Mouse (Mus musculus) CH12.LX (cell line): Measurements from ENCODE around the gene Col4a2. TPM values are rescaled to one million over a fixed set of nuclear protein-coding genes. Genes with fewer than 3 reads are reported as not detected.

Source experiments
- DNase-seq: peaks from one replicate; pipeline ENCODE4 v3.0.0-alpha.2; 2013; ENCODE audit errors: extremely low read depth
- H3K27ac ChIP-seq: 2 replicates; pipeline ENCODE4 v1.5.1; 2012; ENCODE audit warnings: low read depth, mild to moderate bottlenecking, control low read depth, moderate library complexity; ENCODE audit not compliant: insufficient read depth
- H3K27me3 ChIP-seq: replicated peaks from 2 replicates; pipeline ENCODE3; 2012; ENCODE audit warnings: inconsistent platforms
- H3K36me3 ChIP-seq, 2 experiments: replicated peaks in 1 of 2; 2 replicates each; pipeline versions ENCODE3 to v1.6.1; 2012; ENCODE audit warnings: inconsistent platforms in 1 of 2, low read length in 1 of 2, mild to moderate bottlenecking in 1 of 2, mixed read lengths in 1 of 2, moderate library complexity in 1 of 2; ENCODE audit not compliant: control insufficient read depth in 1 of 2, insufficient read depth in 1 of 2
- H3K4me1 ChIP-seq, 2 experiments: 2 replicates each; pipeline ENCODE4 v1.6.1; 2012; ENCODE audit warnings: inconsistent platforms in 1 of 2, moderate library complexity in 1 of 2; ENCODE audit not compliant: insufficient read depth in 2 of 2, control insufficient read depth in 1 of 2
- H3K4me2 ChIP-seq: 2 replicates; pipeline ENCODE4 v1.6.1; 2012; ENCODE audit warnings: low read depth, mild to moderate bottlenecking, control low read depth; ENCODE audit not compliant: poor library complexity, insufficient read depth, severe bottlenecking
- H3K4me3 ChIP-seq, 3 experiments: fragments of 150-350 bp in 1 of 3; sonication (generic) in 1 of 3; replicated peaks in 1 of 3; 2 replicates each; pipeline versions ENCODE3 to v1.5.1; 2011 to 2012; ENCODE audit warnings: low read depth in 2 of 3, low read length in 2 of 3, mild to moderate bottlenecking in 2 of 3, moderate library complexity in 2 of 3, control low read depth in 1 of 3, improper control_type of control experiment in 1 of 3, inconsistent platforms in 1 of 3, mixed read lengths in 1 of 3; ENCODE audit not compliant: poor library complexity in 1 of 3
- H3K79me2 ChIP-seq: replicated peaks from 2 replicates; pipeline ENCODE4 v1.6.1; 2012; ENCODE audit warnings: mild to moderate bottlenecking, moderate library complexity; ENCODE audit not compliant: control insufficient read depth, poor library complexity, insufficient read depth, severe bottlenecking; ENCODE audit errors: extremely low read depth
- H3K9ac ChIP-seq: 2 replicates; pipeline ENCODE4 v1.6.1; 2012; ENCODE audit warnings: low read depth, mild to moderate bottlenecking, control low read depth, moderate library complexity; ENCODE audit not compliant: insufficient read depth
- H3K9me3 ChIP-seq: replicated peaks from 2 replicates; pipeline ENCODE3; 2012; ENCODE audit warnings: low read length, inconsistent platforms, mixed read lengths
- BHLHE40 ChIP-seq: IDR thresholded peaks from 2 replicates; pipeline ENCODE4 v1.6.1; 2011; ENCODE audit warnings: mild to moderate bottlenecking, low read depth, low read length, improper control_type of control experiment
- CHD2 ChIP-seq: IDR thresholded peaks from 2 replicates; pipeline ENCODE4 v1.6.1; 2011; ENCODE audit warnings: low read length, improper control_type of control experiment
- CTCF ChIP-seq, 2 experiments: IDR thresholded peaks in 1 of 2; conservative IDR thresholded peaks in 1 of 2; 2 replicates each; pipeline ENCODE4 v1.5.1; 2011 to 2012; ENCODE audit warnings: low read depth in 2 of 2, low read length in 2 of 2, improper control_type of control experiment in 1 of 2, inconsistent platforms in 1 of 2, mild to moderate bottlenecking in 1 of 2, moderate library complexity in 1 of 2
- ELF1 ChIP-seq: IDR thresholded peaks from 2 replicates; pipeline ENCODE4 v1.6.1; 2014; ENCODE audit warnings: low read depth, mild to moderate bottlenecking, inconsistent platforms, low read length, improper control_type of control experiment
- EP300 ChIP-seq: IDR thresholded peaks from 2 replicates; pipeline ENCODE4 v1.6.1; 2011; ENCODE audit warnings: low read length, improper control_type of control experiment
- ETS1 ChIP-seq: conservative IDR thresholded peaks from 2 replicates; pipeline ENCODE4 v1.6.1; 2012; ENCODE audit warnings: low read depth, mild to moderate bottlenecking, inconsistent platforms, low read length, improper control_type of control experiment, moderate library complexity
- JUND ChIP-seq: conservative IDR thresholded peaks from 2 replicates; pipeline ENCODE4 v1.6.1; 2011; ENCODE audit warnings: low read depth, low read length, improper control_type of control experiment
- MAX ChIP-seq: IDR thresholded peaks from 2 replicates; pipeline ENCODE4 v1.6.1; 2011; ENCODE audit warnings: low read length, improper control_type of control experiment
- MEF2A ChIP-seq: IDR thresholded peaks from 2 replicates; pipeline ENCODE4 v1.6.1; 2014; ENCODE audit warnings: low read depth, mild to moderate bottlenecking, inconsistent platforms, low read length, improper control_type of control experiment, borderline replicate concordance
- MXI1 ChIP-seq: IDR thresholded peaks from 2 replicates; pipeline ENCODE4 v1.6.1; 2011; ENCODE audit warnings: mild to moderate bottlenecking, low read depth, low read length, improper control_type of control experiment
- NELFE ChIP-seq: IDR thresholded peaks from 2 replicates; pipeline ENCODE4 v1.6.1; 2011; ENCODE audit warnings: low read depth, low read length, improper control_type of control experiment
- POLR2AphosphoS2 ChIP-seq: IDR thresholded peaks from 2 replicates; pipeline ENCODE4 v1.6.1; 2011; ENCODE audit warnings: low read depth, low read length, improper control_type of control experiment
- RAD21 ChIP-seq: IDR thresholded peaks from 2 replicates; pipeline ENCODE4 v1.6.1; 2011; ENCODE audit warnings: low read depth, mild to moderate bottlenecking, low read length, improper control_type of control experiment, moderate library complexity
- RCOR1 ChIP-seq: conservative IDR thresholded peaks from 2 replicates; pipeline ENCODE4 v1.6.1; 2012; ENCODE audit warnings: low read depth, mild to moderate bottlenecking, inconsistent platforms, low read length, improper control_type of control experiment
- SIN3A ChIP-seq: IDR thresholded peaks from 2 replicates; pipeline ENCODE4 v1.6.1; 2012; ENCODE audit warnings: low read length, improper control_type of control experiment, inconsistent platforms
- SMC3 ChIP-seq: IDR thresholded peaks from 2 replicates; pipeline ENCODE4 v1.6.1; 2011; ENCODE audit warnings: low read depth, low read length, improper control_type of control experiment
- TBP ChIP-seq: conservative IDR thresholded peaks from 2 replicates; pipeline ENCODE4 v1.6.1; 2011; ENCODE audit warnings: low read depth, low read length, improper control_type of control experiment
- TCF12 ChIP-seq: IDR thresholded peaks from 2 replicates; pipeline ENCODE4 v1.6.1; 2014; ENCODE audit warnings: low read depth, mild to moderate bottlenecking, inconsistent platforms, low read length, improper control_type of control experiment
- USF1 ChIP-seq: IDR thresholded peaks from 2 replicates; pipeline ENCODE4 v1.6.1; 2014; ENCODE audit warnings: low read depth, mild to moderate bottlenecking, inconsistent platforms, low read length, improper control_type of control experiment
- USF2 ChIP-seq: conservative IDR thresholded peaks from 2 replicates; pipeline ENCODE4 v1.6.1; 2011; ENCODE audit warnings: low read depth, low read length, improper control_type of control experiment
- ZNF384 ChIP-seq: IDR thresholded peaks from 2 replicates; pipeline ENCODE4 v1.6.1; 2012; ENCODE audit warnings: low read depth, low read length, improper control_type of control experiment, inconsistent platforms
- dilution Hi-C: fragments of 300-500 bp; cut with MboI; formaldehyde crosslinking; loops from 2 replicates; pipeline ENCODE4 v1.14.3; 2020; ENCODE audit warnings: low sequenced_read_pairs; ENCODE audit not compliant: extremely low pct_unique_long_range_greater_than_20kb, extremely low pct_ligation_motif_present
- in situ Hi-C: fragments of 300-500 bp; cut with MboI; formaldehyde crosslinking; loops from 3 replicates; pipeline ENCODE4 v1.14.3; 2019; ENCODE audit warnings: low sequenced_read_pairs, low pct_ligation_motif_present, low pct_unique_long_range_greater_than_20kb, mixed read lengths
- polyA plus RNA-seq: library from polyadenylated mRNA; unstranded; fragments of >175 nt; gene quantifications from 2 replicates; pipeline ENCODE4 v1.2.1, GENCODE M21; 2012; ENCODE audit warnings: low read depth; ENCODE audit not compliant: insufficient read length
- total RNA-seq, 2 experiments: library from RNA; depleted of rRNA; stranded (reverse); fragments of 300-350 nt in 1 of 2; fragments of >200 nt in 1 of 2; gene quantifications; 2 replicates each; pipeline ENCODE4 v1.2.3; 2012 to 2014

Gene Col4a2
- total and polyA plus RNA-seq, 3 experiments: 0.04 to 0.07 TPM; not detected in 1

- H3K4me3 ChIP-seq: no peak overlapping the region
- in situ Hi-C loops: no loop called here
- H3K9ac ChIP-seq: no peak overlapping the region
- peaks cover 58% of the 10 kb centered on the region for H3K27me3 ChIP-seq
- DNase-seq: no peak
- no peaks in the 10 kb centered on the region for H3K36me3 ChIP-seq
- no peak overlapping the region for H3K4me2 ChIP-seq
- peaks cover 5 to 30% of the 10 kb centered on the region in 2 experiments for H3K4me1 ChIP-seq
- no peaks in the 10 kb centered on the region for H3K79me2 ChIP-seq
- TF ChIP-seq SMC3 (no peak), ZNF384 (peak; percentile 74), MEF2A (0 out of 2 replicates have a peak, but pooled peaks have one; percentile 21), TBP (no peak)
- no peak overlapping the region for H3K27ac ChIP-seq
- dilution Hi-C loops: no loop called here
- peaks cover 12% of the 10 kb centered on the region for H3K9me3 ChIP-seq
These were observed 81.0 kb downstream of the Col4a2 start for GRCm38 (mm10) chr8:11393607-11394006.

GRCm38 (mm10) chr8:11394773-11395172 lies 82.2 kb downstream of the Col4a2 start:
- peaks cover 3 to 21% of the 10 kb centered on the region in 2 experiments for H3K4me1 ChIP-seq
- no peak for DNase-seq
- no peaks in the 10 kb centered on the region for H3K36me3 ChIP-seq
- H3K27ac ChIP-seq: no peak overlapping the region
- no peaks in the 10 kb centered on the region for H3K79me2 ChIP-seq
- dilution Hi-C loops (no loop called here), in situ Hi-C loops (loop anchor here (5.0 kb wide), 1 partner anchor 142 kb away; no protein-coding TSS in a partner anchor)
- no peak for TF ChIP-seq USF2
- no peak for TF ChIP-seq CTCF (conservative IDR thresholded peaks at IDR 0.05 in 1 of 2, IDR thresholded peaks at IDR 0.05 in 1 of 2; ENCODE audit: low read depth in 2 of 2, low read length in 2 of 2)
- TF ChIP-seq EP300: no peak
- TF ChIP-seq JUND: no peak
- TF ChIP-seq POLR2AphosphoS2: no peak
- no peak for TF ChIP-seq ETS1
- no peak for TF ChIP-seq MEF2A
- no peak for TF ChIP-seq MAX
- no peak for TF ChIP-seq SMC3
- no peak for TF ChIP-seq MXI1
- TF ChIP-seq TCF12: no peak
- no peak for TF ChIP-seq NELFE
- TF ChIP-seq ELF1: no peak
- TF ChIP-seq BHLHE40: no peak
- TF ChIP-seq TBP: no peak
- no peak for TF ChIP-seq RAD21
- TF ChIP-seq SIN3A: no peak
- TF ChIP-seq RCOR1: no peak
- TF ChIP-seq CHD2: no peak
- no peak for TF ChIP-seq USF1
- peaks cover 12% of the 10 kb centered on the region for H3K9me3 ChIP-seq
- H3K4me2 ChIP-seq: no peak overlapping the region
- H3K27me3 ChIP-seq: peaks cover 55% of the 10 kb centered on the region
- H3K4me3 ChIP-seq: no peak overlapping the region
- H3K9ac ChIP-seq: no peak overlapping the region
